Mouse (Mus musculus): Measurements from ENCODE around the gene Rab27a. TPM values are rescaled to one million over a fixed set of nuclear protein-coding genes. Genes with fewer than 3 reads are reported as not detected.

Gene Rab27a
- total RNA-seq, 2 experiments from 2014 or later = 10.5 to 12.2 TPM

DNA sequence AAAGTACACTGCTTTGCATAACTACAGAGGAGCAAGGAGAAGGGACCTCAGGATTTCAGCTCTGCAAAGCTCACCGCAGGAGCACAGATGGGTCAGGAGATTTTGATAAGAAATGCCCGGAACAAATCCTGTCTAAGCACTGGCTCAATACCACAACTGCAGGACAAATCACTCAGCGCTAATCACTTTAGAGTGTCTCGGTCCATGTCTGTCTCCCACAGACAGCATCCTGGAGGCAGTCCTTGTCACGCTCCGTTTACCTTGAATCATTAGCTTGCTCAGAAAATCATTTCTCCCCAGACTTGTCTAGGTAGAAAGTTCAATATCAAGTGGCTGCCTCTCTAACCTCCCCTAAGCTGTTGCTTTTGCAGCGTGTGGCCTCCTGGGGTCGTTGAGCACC lies 85.2 kb downstream of the Rab27a start:
- no peak for ATAC-seq (replicated peaks; ENCODE audit: low FRiP score, poor library complexity, severe bottlenecking)

DNA sequence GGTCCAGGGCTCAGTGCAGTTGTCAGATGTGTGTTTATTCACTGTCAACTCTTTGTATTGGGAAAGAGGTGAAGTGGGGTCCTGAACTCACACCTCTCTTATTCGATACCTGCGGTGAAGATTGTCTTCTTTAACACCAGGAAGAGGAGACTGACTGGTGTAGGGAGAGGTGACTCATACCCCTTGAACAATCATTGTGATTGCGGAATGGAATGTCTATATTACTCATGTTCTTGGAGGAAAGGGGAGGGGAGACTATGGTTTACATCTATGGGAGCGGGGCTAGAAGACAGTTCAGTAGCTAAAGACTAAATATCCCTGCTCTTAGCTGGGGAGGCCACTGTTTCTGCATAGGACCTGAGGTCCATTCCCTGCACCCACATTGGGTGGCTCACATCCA lies 85.9 kb downstream of the Rab27a start:
- ATAC-seq (replicated peaks; ENCODE audit: low FRiP score, poor library complexity, severe bottlenecking) = no peak

DNA sequence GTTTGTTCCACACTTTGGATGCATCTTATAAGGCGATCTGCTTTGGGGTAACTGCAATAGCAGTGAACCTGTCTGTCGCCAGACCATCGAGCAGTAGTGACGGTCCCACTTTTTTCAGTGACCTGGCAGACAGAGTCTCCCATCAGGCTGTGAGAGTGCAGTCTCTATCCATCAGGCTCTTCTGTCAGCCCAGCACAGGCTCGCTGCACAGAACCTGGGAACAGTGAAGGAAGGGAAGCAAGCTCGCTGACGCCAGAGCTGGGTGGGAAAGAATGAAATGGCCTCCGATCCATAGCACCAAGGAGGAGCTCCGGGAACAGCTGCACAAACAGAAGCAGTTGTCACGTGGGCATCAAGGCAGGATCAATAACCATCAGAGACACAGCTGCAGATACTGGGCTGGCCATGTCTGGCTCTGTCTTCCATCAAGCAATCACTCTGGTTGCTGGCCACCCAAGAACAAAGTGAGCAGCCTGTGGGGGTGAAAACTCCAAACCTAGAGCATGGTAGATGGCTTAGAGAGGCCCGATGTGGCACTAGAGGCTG lies 92.8 kb downstream of the Rab27a start:
- no peak for ATAC-seq (replicated peaks; ENCODE audit: low FRiP score, poor library complexity, severe bottlenecking)

Other genes starting within 250 kb of the Rab27a start
- gene Prtg, start 238.0 kb upstream of the Rab27a start, total RNA-seq (2015; ENCODE audit: low replicate concordance) = not detected in 2 replicates
- not detected in 2 replicates for gene Prtg, start 238.0 kb upstream of the Rab27a start, total RNA-seq (2017; ENCODE audit: low replicate concordance)
- not detected in 2 replicates for gene Pygo1, start 119.2 kb upstream of the Rab27a start, total RNA-seq (2015; ENCODE audit: low replicate concordance)
- not detected in 2 replicates for gene Pygo1, start 119.2 kb upstream of the Rab27a start, total RNA-seq (2017; ENCODE audit: low replicate concordance)
- gene Dyx1c1, start 86.1 kb upstream of the Rab27a start, total RNA-seq (2015; ENCODE audit: low replicate concordance) = not detected in 2 replicates
- gene Dyx1c1, start 86.1 kb upstream of the Rab27a start, total RNA-seq (2017; ENCODE audit: low replicate concordance) = not detected in 2 replicates
- gene Gm44503, start 86.0 kb upstream of the Rab27a start, total RNA-seq (2015; ENCODE audit: low replicate concordance) = not detected in 2 replicates
- not detected in 2 replicates for gene Gm44503, start 86.0 kb upstream of the Rab27a start, total RNA-seq (2017; ENCODE audit: low replicate concordance)
- gene Ccpg1os, start 59.5 kb upstream of the Rab27a start, total RNA-seq (2015; ENCODE audit: low replicate concordance) = 2.5 TPM in 1 of 2 replicates, not detected in the other
- gene Ccpg1os, start 59.5 kb upstream of the Rab27a start, total RNA-seq (2017; ENCODE audit: low replicate concordance) = 0.77 TPM in 1 of 2 replicates, not detected in the other
- gene Ccpg1, start 59.4 kb upstream of the Rab27a start, total RNA-seq (2015; ENCODE audit: low replicate concordance) = 13.8 and 30.6 TPM in 2 replicates
- 24.9 and 34.5 TPM in 2 replicates for gene Ccpg1, start 59.4 kb upstream of the Rab27a start, total RNA-seq (2017; ENCODE audit: low replicate concordance)
- 6.8 and 14.7 TPM in 2 replicates for gene Pigb, start 4.5 kb upstream of the Rab27a start, total RNA-seq (2015; ENCODE audit: low replicate concordance)
- 0.83 and 1.0 TPM in 2 replicates for gene Pigb, start 4.5 kb upstream of the Rab27a start, total RNA-seq (2017; ENCODE audit: low replicate concordance)
- not detected in 2 replicates for gene Khdc3, start 57.0 kb downstream of the Rab27a start, total RNA-seq (2015; ENCODE audit: low replicate concordance)
- not detected in 2 replicates for gene Khdc3, start 57.0 kb downstream of the Rab27a start, total RNA-seq (2017; ENCODE audit: low replicate concordance)
- not detected in 2 replicates for gene Gm20509, start 57.6 kb downstream of the Rab27a start, total RNA-seq (2015; ENCODE audit: low replicate concordance)
- not detected in 2 replicates for gene Gm20509, start 57.6 kb downstream of the Rab27a start, total RNA-seq (2017; ENCODE audit: low replicate concordance)
- 17.3 and 22.6 TPM in 2 replicates for gene Rsl24d1, start 68.6 kb downstream of the Rab27a start, total RNA-seq (2015; ENCODE audit: low replicate concordance)
- gene Rsl24d1, start 68.6 kb downstream of the Rab27a start, total RNA-seq (2017; ENCODE audit: low replicate concordance) = 24.1 and 42.3 TPM in 2 replicates

Measured in erythroid progenitor cell, adult 5-6 weeks (primary cell).